Mouse (Mus musculus) left cerebral cortex, postnatal 14 days (tissue): ENCODE results near the gene Slc30a4. TPM values are rescaled to one million over a fixed set of nuclear protein-coding genes. Genes with fewer than 3 reads are reported as not detected.

Source experiments
- DNase-seq, 2 experiments: peaks; one replicate each; pipeline ENCODE4 v3.0.0; 2021 to 2022; ENCODE audit warnings: low spot score in 2 of 2, mixed read lengths in 1 of 2
- intact Hi-C: fragments of 180-260 bp; cut with DNase I; formaldehyde crosslinking; loops from one replicate; pipeline ENCODE4 v1.15.1; 2025
- microRNA-seq, 2 experiments: library from miRNA; unstranded; fragments of <30 nt; microRNA quantifications; one replicate each; pipeline ENCODE4 v1.2.0; 2022
- total RNA-seq, 2 experiments: library from RNA; stranded (reverse); gene quantifications; 2 replicates each; pipeline ENCODE4 v1.2.3; 2021

Gene Slc30a4
- total RNA-seq, 2 experiments from 2014 or later, result 38.0 to 40.9 TPM

- intact Hi-C loops, result loop anchor here (1.0 to 10.0 kb wide), 2 partner anchors 30 to 118 kb away; no protein-coding TSS in a partner anchor
- no peak for DNase-seq
Measured at GRCm38 (mm10) chr2:122636686-122637085, 65.8 kb downstream of the Slc30a4 start, which contains the start of gene AA467197. Gene AA467197 (plus strand): TSS chr2:122636986.

Small RNAs within 50 kb of the gene (microRNA-seq; reads per million reads assigned to microRNA genes)
- 1.3 to 1.6 reads per million in 2 experiments for gene Mir147

Other genes starting within 250 kb of the Slc30a4 start
- not detected for gene Gm14085, start 217.7 kb downstream of the Slc30a4 start, total RNA-seq
- gene Gatm, start 91.4 kb downstream of the Slc30a4 start, total RNA-seq, result 10 to 100 TPM; 56.6 to 58.7 TPM
- gene AA467197, start 65.7 kb downstream of the Slc30a4 start, total RNA-seq, result under 1 TPM; 0.46 to 0.63 TPM
- gene Bloc1s6, start 35.8 kb upstream of the Slc30a4 start, total RNA-seq, result 10 to 100 TPM; 38.6 to 40.1 TPM
- gene Sqor, start 62.6 kb upstream of the Slc30a4 start, total RNA-seq, result 1 to 10 TPM; 3.8 to 4.3 TPM